Mouse (Mus musculus) forebrain, embryonic 12.5 days (tissue): ENCODE data around the gene Rab32. TPM values are rescaled to one million over a fixed set of nuclear protein-coding genes. Genes with fewer than 3 reads are reported as not detected.

Source experiments
- polyA plus RNA-seq: library from polyadenylated mRNA; unstranded; fragments of >200 nt; fragmentation: Nextera tagmentation; extraction: Ambion mirVana; gene quantifications from 2 replicates; pipeline ENCODE4 v1.2.1, GENCODE M21; 2016

The Rab32 gene
- polyA plus RNA-seq, 1 experiment from 2014 or later: 6.3 TPM

Other genes starting within 250 kb of the Rab32 start
- 0.15 and 0.17 TPM in 2 replicates for gene Adgb, start 85.9 kb downstream of the Rab32 start, polyA plus RNA-seq
- not detected in 2 replicates for gene Gm10944, start 123.1 kb upstream of the Rab32 start, polyA plus RNA-seq